ENCODE assay signal across 12 mouse cellular contexts in genomic region chr10:108408025-108408424, GRCm38 (mm10).
DNase-seq lines count a peak whose midpoint lies in the region; ATAC-seq and TF ChIP-seq lines count a peak whose summit lies in the region.
"Had no signal": no experiment of that assay in that cellular context is flagged by ENCODE, and none has a peak within 500 bp of the region (broad histone marks: within the 10 kb centered on the region; RNA-seq: fewer than 3 reads in every experiment).

No protein-coding gene starts in this region.

- intact Hi-C loops in left cerebral cortex, adult 2 months (cut with DNase I), result no loop called here

- no peak overlapping the region for H3K4me3 ChIP-seq in embryonic facial prominence, embryonic 11.5 days (ENCODE audit: low read depth, low read length)
- no peak overlapping the region for H3K4me3 ChIP-seq in embryonic facial prominence, embryonic 10.5 days
- H3K4me3 ChIP-seq in stomach, embryonic 15.5 days (replicated peaks), result no peak overlapping the region
- H3K4me3 ChIP-seq in left cerebral cortex, adult 2 months, result no peak overlapping the region
- H3K4me3 ChIP-seq: forebrain, embryonic 15.5 days; hindbrain, embryonic 13.5 days; megakaryocyte, embryonic 14.5 days had no signal

- no peaks in the 10 kb centered on the region for H3K4me1 ChIP-seq in embryonic facial prominence, embryonic 11.5 days (ENCODE audit: control insufficient read depth, insufficient read depth, low read length)
- peaks cover 24% of the 10 kb centered on the region for H3K4me1 ChIP-seq in embryonic facial prominence, embryonic 10.5 days
- peaks cover 4% of the 10 kb centered on the region; the same call in 1 of the 2 replicates for H3K4me1 ChIP-seq in stomach, embryonic 15.5 days
- H3K4me1 ChIP-seq: forebrain, embryonic 15.5 days; megakaryocyte, embryonic 14.5 days had no signal

- TF ChIP-seq CTCF in left cerebral cortex, adult 2 months (IDR thresholded peaks at IDR 0.05), result no peak

- no peaks in the 10 kb centered on the region for H3K9me3 ChIP-seq in embryonic facial prominence, embryonic 11.5 days (replicated peaks; ENCODE audit: control insufficient read depth, low read length)
- H3K9me3 ChIP-seq in embryonic facial prominence, embryonic 10.5 days, result no peaks in the 10 kb centered on the region
- H3K9me3 ChIP-seq in stomach, embryonic 15.5 days, result no peaks in the 10 kb centered on the region
- H3K9me3 ChIP-seq: forebrain, embryonic 15.5 days; hindbrain, embryonic 13.5 days; megakaryocyte, embryonic 14.5 days had no signal

- no peak overlapping the region for H3K4me2 ChIP-seq in embryonic facial prominence, embryonic 11.5 days (ENCODE audit: low read depth, low read length)
- no peak overlapping the region for H3K4me2 ChIP-seq in stomach, embryonic 15.5 days
- H3K4me2 ChIP-seq: forebrain, embryonic 15.5 days; hindbrain, embryonic 13.5 days had no signal

- no peak for DNase-seq in embryonic facial prominence, embryonic 11.5 days (ENCODE audit: low spot score)
- DNase-seq in embryonic facial prominence, embryonic 10.5 days (ENCODE audit: low spot score), result no peak
- DNase-seq in retina, adult 2 months (ENCODE audit: low read depth, low spot score), result peak; percentile 42
- no peak for DNase-seq in retina, postnatal 1 day
- DNase-seq in lung, adult 18-20 months, result peak; percentile 67 to 83
- DNase-seq in left cerebral cortex, adult 2 months (ENCODE audit: extremely low spot score in 1 of 2, low spot score in 2 of 2), result no peak
- DNase-seq in right cerebral cortex, adult 2 months (ENCODE audit: low spot score in 2 of 2), result no peak
- DNase-seq: gastrocnemius, postnatal 25 days had no signal

- ATAC-seq in embryonic facial prominence, embryonic 11.5 days (replicated peaks; ENCODE audit: insufficient number of reproducible peaks, low FRiP score, low TSS enrichment, low read depth), result peak; percentile 58; the same call in 1 of the 2 replicates
- no peak for ATAC-seq in stomach, embryonic 15.5 days (ENCODE audit: insufficient read depth, low FRiP score, low read depth)
- ATAC-seq: forebrain, embryonic 15.5 days had no signal

- H3K27me3 ChIP-seq in embryonic facial prominence, embryonic 11.5 days (ENCODE audit: control insufficient read depth, insufficient read depth, low read length), result no peaks in the 10 kb centered on the region
- no peaks in the 10 kb centered on the region for H3K27me3 ChIP-seq in embryonic facial prominence, embryonic 10.5 days (replicated peaks; ENCODE audit: low read depth, poor library complexity, severe bottlenecking)
- H3K27me3 ChIP-seq in stomach, embryonic 15.5 days (replicated peaks), result no peaks in the 10 kb centered on the region
- H3K27me3 ChIP-seq: forebrain, embryonic 15.5 days; hindbrain, embryonic 13.5 days; megakaryocyte, embryonic 14.5 days had no signal

- 61% methylated on average over 5 of the region's 5 CpGs for WGBS in embryonic facial prominence, embryonic 11.5 days
- WGBS in embryonic facial prominence, embryonic 10.5 days, result 65% methylated on average over 5 of the region's 5 CpGs
- WGBS in stomach, embryonic 15.5 days, result 36% methylated on average over 5 of the region's 5 CpGs

- H3K36me3 ChIP-seq in embryonic facial prominence, embryonic 11.5 days (replicated peaks; ENCODE audit: control insufficient read depth, insufficient read depth, low read depth, low read length), result no peaks in the 10 kb centered on the region
- H3K36me3 ChIP-seq in embryonic facial prominence, embryonic 10.5 days (replicated peaks), result peaks cover 6% of the 10 kb centered on the region
- no peaks in the 10 kb centered on the region for H3K36me3 ChIP-seq in stomach, embryonic 15.5 days
- H3K36me3 ChIP-seq: forebrain, embryonic 15.5 days; hindbrain, embryonic 13.5 days had no signal

- no peak overlapping the region for H3K9ac ChIP-seq in embryonic facial prominence, embryonic 11.5 days (replicated peaks; ENCODE audit: low read length)
- H3K9ac ChIP-seq in stomach, embryonic 15.5 days, result no peak overlapping the region
- H3K9ac ChIP-seq: forebrain, embryonic 15.5 days; hindbrain, embryonic 13.5 days had no signal

- no peak overlapping the region for H3K27ac ChIP-seq in embryonic facial prominence, embryonic 11.5 days (replicated peaks; ENCODE audit: low read depth, low read length)
- H3K27ac ChIP-seq in embryonic facial prominence, embryonic 10.5 days (replicated peaks), result no peak overlapping the region
- peak overlapping the region; percentile 23 for H3K27ac ChIP-seq in stomach, embryonic 15.5 days
- H3K27ac ChIP-seq in left cerebral cortex, adult 2 months, result no peak overlapping the region
- H3K27ac ChIP-seq: forebrain, embryonic 15.5 days; hindbrain, embryonic 13.5 days had no signal

Comparison
In these comparisons a context has a peak if more than half of its experiments do, and no peak if none do; other contexts are left out.
1. DNase-seq: peak in retina, adult 2 months (single experiment) and lung, adult 18-20 months (2 of 2); none in embryonic facial prominence, embryonic 11.5 days (single experiment), embryonic facial prominence, embryonic 10.5 days (single experiment), retina, postnatal 1 day (single experiment), left cerebral cortex, adult 2 months (0 of 2) and right cerebral cortex, adult 2 months (0 of 2).